Mouse (Mus musculus) forebrain, embryonic 14.5 days (tissue): ENCODE measurements around the gene Socs7. TPM values are rescaled to one million over a fixed set of nuclear protein-coding genes. Genes with fewer than 3 reads are reported as not detected.

Source experiments
- ATAC-seq: fragments of 200-750 bp; cut with Nextera tagmentation; 2 replicates; pipeline ENCODE4 v1.8.0; 2017; ENCODE audit warnings: mild to moderate bottlenecking, moderate library complexity
- DNase-seq: peaks from one replicate; pipeline ENCODE4 v3.0.0-alpha.2; 2015; ENCODE audit warnings: low spot score
- H3K27ac ChIP-seq: fragments of 300-500 bp; sonication (generic); 2 replicates; pipeline ENCODE4 v1.5.1; 2014; ENCODE audit warnings: low read depth, mild to moderate bottlenecking, control low read depth, low read length, moderate library complexity
- H3K27me3 ChIP-seq: fragments of 300-500 bp; sonication (generic); replicated peaks from 2 replicates; pipeline ENCODE4 v1.6.1; 2014; ENCODE audit warnings: low read length, control low read depth, mixed read lengths; ENCODE audit not compliant: control insufficient read depth, insufficient read depth
- H3K36me3 ChIP-seq: fragments of 300-500 bp; sonication (generic); 2 replicates; pipeline ENCODE4 v1.6.1; 2014; ENCODE audit warnings: low read length, control low read depth; ENCODE audit not compliant: control insufficient read depth, insufficient read depth
- H3K4me1 ChIP-seq: fragments of 300-500 bp; sonication (generic); 2 replicates; pipeline ENCODE4 v1.6.1; 2014; ENCODE audit warnings: antibody characterized with exemption, low read length, control low read depth; ENCODE audit not compliant: control insufficient read depth, insufficient read depth
- H3K4me2 ChIP-seq: fragments of 300-500 bp; sonication (generic); 2 replicates; pipeline ENCODE4 v1.6.1; 2014; ENCODE audit warnings: mild to moderate bottlenecking, control low read depth, low read length
- H3K4me3 ChIP-seq: fragments of 300-500 bp; sonication (generic); 2 replicates; pipeline ENCODE4 v1.5.1; 2014; ENCODE audit warnings: low read depth, low read length, control low read depth
- H3K9ac ChIP-seq: fragments of 300-500 bp; sonication (generic); 2 replicates; pipeline ENCODE4 v1.6.1; 2014; ENCODE audit warnings: mild to moderate bottlenecking, low read length, control low read depth, moderate library complexity
- H3K9me3 ChIP-seq: fragments of 300-500 bp; sonication (generic); replicated peaks from 2 replicates; pipeline ENCODE4 v1.6.1; 2016; ENCODE audit warnings: low read length, control low read depth, mixed read lengths; ENCODE audit not compliant: control insufficient read depth
- WGBS: fragments of 180-500 bp; shearing (Covaris S2); extraction: QIAGEN DNeasy Blood & Tissue Kit; methylation state at CpG from one replicate; pipeline ENCODE4 v1.1.7; 2014; 5-methylcytosine and 5-hydroxymethylcytosine counted together
- polyA plus RNA-seq: library from polyadenylated mRNA; unstranded; fragments of >200 nt; fragmentation: Nextera tagmentation; extraction: Ambion mirVana; gene quantifications from 2 replicates; pipeline ENCODE4 v1.2.1, GENCODE M21; 2014

Socs7 gene
- polyA plus RNA-seq, 1 experiment from 2014 or later = 5.7 TPM

- Histone ChIP-seq H3K4me3 (no peak overlapping the region), H3K4me2 (peak overlapping the region; percentile 39), H3K27ac (peak overlapping the region; percentile 55; the same call in 1 of the 2 replicates), H3K9ac (peak overlapping the region; percentile 48; the same call in 1 of the 2 replicates), H3K9me3 (no peaks in the 10 kb centered on the region), H3K36me3 (no peaks in the 10 kb centered on the region), H3K4me1 (peaks cover 8% of the 10 kb centered on the region; the same call in 1 of the 2 replicates), H3K27me3 (no peaks in the 10 kb centered on the region)
- WGBS = 43% methylated on average over 20 of the region's 21 CpGs
- peak; percentile 23 for DNase-seq
- ATAC-seq = peak; percentile 57; the same call in 1 of the 2 replicates
These were observed 23.9 kb upstream of the Socs7 start for GRCm38 (mm10) chr11:97338302-97338976.

GRCm38 (mm10) chr11:97338977-97339315, 23.4 kb upstream of the Socs7 start:
- ATAC-seq (peak; percentile 57; the same call in 1 of the 2 replicates), DNase-seq (peak; percentile 85)
- no peaks in the 10 kb centered on the region for H3K9me3 ChIP-seq
- 24% methylated on average over 17 of the region's 17 CpGs for WGBS
- no peaks in the 10 kb centered on the region for H3K36me3 ChIP-seq
- no peaks in the 10 kb centered on the region for H3K27me3 ChIP-seq
- H3K27ac ChIP-seq = peak overlapping the region; percentile 55; the same call in 1 of the 2 replicates
- H3K4me3 ChIP-seq = no peak overlapping the region
- peak overlapping the region; percentile 48; the same call in 1 of the 2 replicates for H3K9ac ChIP-seq
- peak overlapping the region; percentile 39 for H3K4me2 ChIP-seq
- peaks cover 10% of the 10 kb centered on the region; the same call in 1 of the 2 replicates for H3K4me1 ChIP-seq

DNA sequence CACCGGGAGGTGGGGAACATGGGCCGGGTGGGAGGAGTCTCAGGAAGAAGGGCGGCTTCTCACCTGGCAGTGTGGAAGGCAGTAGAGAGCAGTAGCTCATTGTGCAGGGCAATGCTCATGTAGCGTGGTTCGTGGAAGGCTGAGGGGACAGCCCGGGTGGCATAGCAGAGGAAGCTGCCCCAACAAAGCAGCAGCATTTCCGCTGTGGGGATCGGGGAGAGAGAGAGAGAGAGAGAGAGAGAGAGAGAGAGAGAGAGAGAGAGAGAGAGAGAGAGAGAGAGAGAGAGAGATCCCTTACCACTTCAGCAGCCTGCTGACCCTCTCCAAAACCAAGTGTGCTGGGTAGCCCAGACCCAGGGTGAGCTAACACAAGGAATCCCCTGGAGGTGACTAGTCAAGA, 19.2 kb upstream of the Socs7 start:
- Histone ChIP-seq H3K4me3 (no peak overlapping the region), H3K27me3 (no peaks in the 10 kb centered on the region), H3K9ac (no peak overlapping the region), H3K36me3 (no peaks in the 10 kb centered on the region), H3K9me3 (no peaks in the 10 kb centered on the region), H3K27ac (no peak overlapping the region), H3K4me1 (peaks cover 10% of the 10 kb centered on the region; the same call in 1 of the 2 replicates), H3K4me2 (no peak overlapping the region)
- WGBS = 42% methylated on average over 7 of the region's 8 CpGs
- no peak for DNase-seq
- ATAC-seq = no peak

DNA sequence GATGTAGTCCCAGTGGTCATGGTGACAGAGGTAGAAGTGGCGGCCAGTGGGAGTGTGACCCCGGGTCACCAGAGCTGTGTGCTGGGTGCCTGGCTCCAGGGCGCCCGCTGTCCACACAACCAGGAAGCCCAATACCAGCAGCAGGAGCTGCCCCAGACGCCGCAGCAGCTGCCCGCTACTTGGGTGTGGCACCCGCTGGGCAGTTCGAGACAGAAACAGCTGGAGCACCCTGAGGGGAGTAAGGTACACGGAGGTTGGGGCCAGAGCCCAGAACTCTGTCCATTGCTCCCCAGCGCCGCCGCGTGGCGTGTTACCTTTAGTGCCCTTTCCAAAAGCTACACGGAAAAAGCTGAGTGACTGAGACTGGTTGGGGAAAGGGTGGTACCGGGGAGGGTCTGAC, 18.7 kb upstream of the Socs7 start:
- Histone ChIP-seq H3K4me3 (no peak overlapping the region), H3K36me3 (no peaks in the 10 kb centered on the region), H3K27ac (no peak overlapping the region), H3K9ac (no peak overlapping the region), H3K9me3 (no peaks in the 10 kb centered on the region), H3K4me2 (no peak overlapping the region), H3K27me3 (no peaks in the 10 kb centered on the region), H3K4me1 (0 out of 2 replicates have a peak, but pooled peaks cover 7% of the 10 kb centered on the region)
- no peak for DNase-seq
- no peak for ATAC-seq
- WGBS = 28% methylated on average over 17 of the region's 17 CpGs

DNA sequence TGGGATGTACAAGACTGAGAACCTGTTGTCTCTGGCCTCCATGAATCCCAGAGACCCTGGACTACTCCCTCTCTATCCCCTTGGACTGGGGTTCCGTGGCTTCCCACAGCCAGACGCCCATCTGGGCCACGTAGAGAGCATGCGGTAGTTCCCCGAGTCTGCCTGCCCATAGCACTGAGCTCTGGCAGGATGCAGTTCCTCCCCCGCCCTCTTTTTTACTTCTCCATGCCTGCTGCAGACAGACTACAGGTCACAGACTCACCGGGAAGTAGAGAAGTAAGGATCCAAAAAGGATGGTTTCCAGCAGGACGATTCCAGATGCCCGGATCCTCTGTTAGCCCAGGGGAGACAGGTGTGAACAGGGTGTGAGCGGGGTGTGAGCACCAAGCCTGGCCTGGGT, 16.9 kb upstream of the Socs7 start:
- Histone ChIP-seq H3K4me1 (peaks cover 12% of the 10 kb centered on the region), H3K9me3 (no peaks in the 10 kb centered on the region), H3K27me3 (no peaks in the 10 kb centered on the region), H3K4me2 (no peak overlapping the region), H3K36me3 (no peaks in the 10 kb centered on the region), H3K9ac (no peak overlapping the region), H3K4me3 (no peak overlapping the region), H3K27ac (no peak overlapping the region)
- DNase-seq = no peak
- no peak for ATAC-seq
- 87% methylated on average over 10 of the region's 10 CpGs for WGBS

- ATAC-seq = no peak
- Histone ChIP-seq H3K27me3 (no peaks in the 10 kb centered on the region), H3K4me3 (no peak overlapping the region), H3K36me3 (no peaks in the 10 kb centered on the region), H3K27ac (no peak overlapping the region), H3K9ac (no peak overlapping the region), H3K9me3 (no peaks in the 10 kb centered on the region), H3K4me1 (peaks cover 14% of the 10 kb centered on the region), H3K4me2 (no peak overlapping the region)
- no peak for DNase-seq
- WGBS = 82% methylated on average over 9 of the region's 9 CpGs
These were observed 16.0 kb upstream of the Socs7 start for GRCm38 (mm10) chr11:97346383-97346782.

GRCm38 (mm10) chr11:97347291-97347690, 15.1 kb upstream of the Socs7 start:
- no peak for DNase-seq
- ATAC-seq = no peak
- no peak overlapping the region for H3K4me3 ChIP-seq
- H3K36me3 ChIP-seq = no peaks in the 10 kb centered on the region
- no peaks in the 10 kb centered on the region for H3K9me3 ChIP-seq
- no peaks in the 10 kb centered on the region for H3K27me3 ChIP-seq
- H3K27ac ChIP-seq = no peak overlapping the region
- WGBS = 85% methylated on average over 9 of the region's 9 CpGs
- H3K9ac ChIP-seq = no peak overlapping the region
- H3K4me2 ChIP-seq = no peak overlapping the region
- peaks cover 18% of the 10 kb centered on the region for H3K4me1 ChIP-seq

GRCm38 (mm10) chr11:97350035-97350434, 12.3 kb upstream of the Socs7 start:
- no peaks in the 10 kb centered on the region for H3K9me3 ChIP-seq
- H3K4me3 ChIP-seq = no peak overlapping the region
- H3K4me2 ChIP-seq = no peak overlapping the region
- H3K9ac ChIP-seq = no peak overlapping the region
- H3K36me3 ChIP-seq = no peaks in the 10 kb centered on the region
- peak; percentile 91 for DNase-seq
- no peaks in the 10 kb centered on the region for H3K27me3 ChIP-seq
- ATAC-seq = peak; percentile 77
- H3K27ac ChIP-seq = peak overlapping the region; percentile 48; the same call in 1 of the 2 replicates
- 4% methylated on average over 2 of the region's 2 CpGs for WGBS
- peaks cover 17% of the 10 kb centered on the region for H3K4me1 ChIP-seq

GRCm38 (mm10) chr11:97352027-97352684, 10.2 kb upstream of the Socs7 start, which contains the start of gene Gpr179:
Gene Gpr179 (minus strand): TSS chr11:97352077.
- 54% methylated on average over 3 of the region's 3 CpGs for WGBS
- ATAC-seq (no peak), DNase-seq (no peak)
- H3K4me1 ChIP-seq = peaks cover 17% of the 10 kb centered on the region
- peak within 1 kb of the TSS; percentile 35; the same call in 1 of the 2 replicates for H3K9ac ChIP-seq
- no peaks in the 10 kb centered on the region for H3K27me3 ChIP-seq
- H3K36me3 ChIP-seq = no peaks in the 10 kb centered on the region
- H3K4me2 ChIP-seq = no peak within 1 kb of the TSS
- no peak within 1 kb of the TSS for H3K4me3 ChIP-seq
- no peaks in the 10 kb centered on the region for H3K9me3 ChIP-seq
- H3K27ac ChIP-seq = no peak within 1 kb of the TSS
